Mouse (Mus musculus) midbrain, embryonic 10.5 days (tissue): Measurements from ENCODE around the gene Evi5l. TPM values are rescaled to one million over a fixed set of nuclear protein-coding genes. Genes with fewer than 3 reads are reported as not detected.

Source experiments
- DNase-seq: peaks from one replicate; pipeline ENCODE4 v3.0.0-alpha.2; 2017; ENCODE audit warnings: low spot score
- H3K27ac ChIP-seq: fragments of 300-500 bp; sonication (generic); replicated peaks from 2 replicates; pipeline ENCODE4 v1.5.1; 2016; ENCODE audit warnings: mild to moderate bottlenecking
- H3K27me3 ChIP-seq: fragments of 300-500 bp; sonication (generic); 2 replicates; pipeline ENCODE4 v1.6.1; 2016; ENCODE audit warnings: low read depth, mild to moderate bottlenecking; ENCODE audit not compliant: poor library complexity, severe bottlenecking
- H3K36me3 ChIP-seq: fragments of 300-500 bp; sonication (generic); 2 replicates; pipeline ENCODE4 v1.6.1; 2016; ENCODE audit warnings: mild to moderate bottlenecking, moderate library complexity
- H3K4me1 ChIP-seq: fragments of 300-500 bp; sonication (generic); 2 replicates; pipeline ENCODE4 v1.6.1; 2016
- H3K4me3 ChIP-seq: fragments of 300-500 bp; sonication (generic); 2 replicates; pipeline ENCODE4 v1.5.1; 2016; ENCODE audit warnings: mild to moderate bottlenecking, moderate library complexity
- H3K9me3 ChIP-seq: fragments of 300-500 bp; sonication (generic); replicated peaks from 2 replicates; pipeline ENCODE4 v1.6.1; 2016; ENCODE audit warnings: mild to moderate bottlenecking
- WGBS: fragments of 180-500 bp; shearing (Covaris S2); methylation state at CpG from one replicate; pipeline ENCODE4 v1.1.7; 2016; 5-methylcytosine and 5-hydroxymethylcytosine counted together
- polyA plus RNA-seq: library from polyadenylated mRNA; unstranded; fragments of >200 nt; fragmentation: Nextera tagmentation; extraction: Ambion mirVana; gene quantifications from 2 replicates; pipeline ENCODE4 v1.2.1, GENCODE M21; 2016

Evi5l gene
- polyA plus RNA-seq, 1 experiment from 2014 or later = 24.9 TPM

- 78% methylated on average over 5 of the region's 5 CpGs for WGBS
- no peak for DNase-seq
- Histone ChIP-seq H3K36me3 (no peaks in the 10 kb centered on the region), H3K9me3 (no peaks in the 10 kb centered on the region), H3K4me1 (peaks cover 9% of the 10 kb centered on the region), H3K27me3 (peaks cover 45% of the 10 kb centered on the region), H3K4me3 (no peak overlapping the region), H3K27ac (no peak overlapping the region)
These were observed 63.4 kb downstream of the Evi5l start for GRCm38 (mm10) chr8:4229784-4230183.

DNA sequence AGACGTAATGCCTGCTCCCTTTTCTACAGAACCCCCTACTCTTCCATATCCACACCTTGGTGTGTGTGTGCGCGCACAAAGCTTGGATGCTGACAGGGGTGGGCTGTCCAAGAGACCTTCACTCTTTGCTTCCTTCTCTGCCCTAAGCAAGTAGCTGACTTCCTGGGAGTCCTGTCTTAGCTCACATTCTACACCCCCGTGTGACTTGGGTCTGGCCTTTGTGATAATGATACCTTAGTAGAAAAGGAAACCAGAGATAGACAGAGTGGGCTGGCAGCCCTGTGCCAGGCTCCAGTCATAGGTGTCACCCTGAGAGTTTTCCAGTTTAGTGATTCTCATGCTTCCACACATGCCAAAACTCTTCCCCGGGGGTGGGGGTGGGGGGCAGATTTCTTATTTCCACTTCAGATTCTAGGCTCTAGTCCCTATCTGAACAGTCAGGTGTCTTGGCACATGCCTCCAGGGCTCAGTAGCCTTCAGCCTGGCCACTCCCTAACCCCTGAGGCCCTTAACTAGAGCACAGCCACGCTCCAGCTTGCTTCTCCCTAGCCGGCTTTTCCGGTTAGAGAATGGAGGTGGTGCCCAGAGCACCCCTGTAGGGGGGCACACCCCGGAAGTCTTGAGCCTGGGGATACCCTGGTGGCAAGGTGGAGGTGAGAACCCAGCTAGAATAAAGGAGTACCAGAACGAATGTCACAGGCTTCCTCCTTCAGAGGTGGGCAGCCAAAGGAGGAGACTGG is 64.4 kb downstream of the Evi5l start:
- Histone ChIP-seq H3K36me3 (no peaks in the 10 kb centered on the region), H3K4me1 (peaks cover 9% of the 10 kb centered on the region), H3K9me3 (no peaks in the 10 kb centered on the region), H3K4me3 (no peak overlapping the region), H3K27me3 (peaks cover 36% of the 10 kb centered on the region), H3K27ac (no peak overlapping the region)
- 67% methylated on average over 10 of the region's 10 CpGs for WGBS
- no peak for DNase-seq

DNA sequence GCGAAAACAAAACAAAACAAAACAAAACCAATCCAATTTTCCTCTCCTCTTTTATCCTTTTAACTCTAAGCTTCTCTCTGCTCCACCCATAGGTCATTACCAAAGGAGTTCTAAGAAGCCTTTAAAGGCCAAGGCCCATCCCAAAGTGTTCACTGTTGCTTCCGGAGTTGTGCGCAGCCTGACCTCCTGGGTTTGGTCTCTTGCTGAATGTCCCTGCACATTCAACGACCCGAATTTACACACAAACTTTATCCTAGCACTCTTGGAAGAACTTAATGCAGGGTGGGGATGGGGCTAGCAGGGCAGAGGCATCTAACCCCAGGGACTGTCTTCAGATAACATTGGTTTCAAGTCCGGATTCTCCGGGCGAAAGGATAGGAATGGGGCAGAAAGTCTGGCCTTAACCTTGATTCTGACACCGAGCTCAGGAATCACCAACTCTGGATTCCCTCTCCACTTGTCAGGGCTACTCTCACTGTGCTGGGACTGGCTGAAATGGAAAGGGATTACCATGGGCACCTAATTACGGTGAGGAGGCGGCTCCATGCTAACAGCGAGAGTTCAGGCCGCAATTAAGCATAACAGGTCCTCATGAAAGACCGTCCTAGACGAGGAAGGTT is 71.6 kb downstream of the Evi5l start:
- H3K36me3 ChIP-seq = peaks cover 25% of the 10 kb centered on the region
- H3K27ac ChIP-seq = peak overlapping the region; percentile 94
- WGBS = 21% methylated on average over 15 of the region's 15 CpGs
- peaks cover 33% of the 10 kb centered on the region for H3K4me1 ChIP-seq
- H3K4me3 ChIP-seq = peak overlapping the region; percentile 78
- no peak for DNase-seq
- H3K9me3 ChIP-seq = no peaks in the 10 kb centered on the region
- no peaks in the 10 kb centered on the region for H3K27me3 ChIP-seq

GRCm38 (mm10) chr8:4238434-4239192 is 72.2 kb downstream of the Evi5l start, which contains the start of the genes Map2k7 and Gm49320:
Gene Map2k7, plus strand, starts transcription at chr8:4238740.
Gene Gm49320, plus strand, starts transcription at chr8:4238865.
- Histone ChIP-seq H3K4me1 (peaks cover 33% of the 10 kb centered on the region), H3K36me3 (peaks cover 31% of the 10 kb centered on the region), H3K27ac (peak within 1 kb of the TSS; percentile 94), H3K4me3 (peak within 1 kb of the TSS; percentile 78), H3K9me3 (no peaks in the 10 kb centered on the region), H3K27me3 (no peaks in the 10 kb centered on the region)
- peak; percentile 100 for DNase-seq
- under 1% methylated on average over 64 of the region's 71 CpGs for WGBS

GRCm38 (mm10) chr8:4239193-4239890 is 73.0 kb downstream of the Evi5l start:
- Histone ChIP-seq H3K9me3 (no peaks in the 10 kb centered on the region), H3K27me3 (no peaks in the 10 kb centered on the region), H3K4me1 (peaks cover 33% of the 10 kb centered on the region), H3K4me3 (peak overlapping the region; percentile 78), H3K27ac (peak overlapping the region; percentile 94), H3K36me3 (peaks cover 39% of the 10 kb centered on the region)
- WGBS = 15% methylated on average over 19 of the region's 19 CpGs
- DNase-seq = no peak

DNA sequence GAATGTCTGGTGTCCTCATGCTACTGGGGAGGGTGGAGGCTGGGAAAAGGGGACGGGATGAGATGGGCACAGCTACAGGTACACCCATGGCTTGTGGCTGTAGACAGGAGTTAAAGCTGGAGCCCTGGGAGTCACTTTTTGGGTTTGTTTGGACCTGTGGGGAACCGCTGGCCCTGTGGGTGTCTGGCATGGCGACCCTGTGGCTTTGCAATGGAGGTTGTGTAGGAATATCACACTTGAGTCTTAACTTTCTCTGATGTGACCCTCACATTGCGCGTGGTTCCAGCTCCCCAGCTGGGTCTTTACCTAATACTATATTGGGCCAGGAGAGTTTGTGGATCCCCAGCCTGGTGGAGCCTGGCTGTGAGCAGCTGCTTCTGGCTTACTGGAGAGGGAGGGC is 78.7 kb downstream of the Evi5l start:
- H3K36me3 ChIP-seq = peaks cover 88% of the 10 kb centered on the region
- WGBS = 94% methylated on average over 5 of the region's 5 CpGs
- peaks cover 28% of the 10 kb centered on the region for H3K4me1 ChIP-seq
- peaks cover 29% of the 10 kb centered on the region for H3K27me3 ChIP-seq
- H3K27ac ChIP-seq = no peak overlapping the region
- H3K4me3 ChIP-seq = no peak overlapping the region
- no peak for DNase-seq
- no peaks in the 10 kb centered on the region for H3K9me3 ChIP-seq

DNA sequence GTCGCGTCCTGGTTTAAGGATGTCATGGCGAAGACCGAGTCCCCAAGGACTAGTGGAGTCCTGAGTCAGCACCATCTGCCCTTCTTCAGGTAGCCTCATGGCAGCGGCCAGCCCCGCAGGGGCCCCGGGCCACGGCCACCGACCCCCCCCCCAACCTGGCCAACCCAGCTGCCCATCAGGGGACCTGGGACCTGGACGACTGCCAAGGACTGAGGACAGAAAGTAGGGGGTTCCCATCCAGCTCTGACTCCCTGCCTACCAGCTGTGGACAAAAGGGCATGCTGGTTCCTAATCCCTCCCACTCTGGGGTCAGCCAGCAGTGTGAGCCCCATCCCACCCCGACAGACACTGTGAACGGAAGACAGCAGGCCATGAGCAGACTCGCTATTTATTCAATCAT is 79.4 kb downstream of the Evi5l start:
- Histone ChIP-seq H3K36me3 (peaks cover 85% of the 10 kb centered on the region), H3K27me3 (peaks cover 33% of the 10 kb centered on the region), H3K9me3 (no peaks in the 10 kb centered on the region), H3K27ac (no peak overlapping the region), H3K4me3 (no peak overlapping the region), H3K4me1 (peaks cover 28% of the 10 kb centered on the region)
- 86% methylated on average over 13 of the region's 13 CpGs for WGBS
- no peak for DNase-seq

DNA sequence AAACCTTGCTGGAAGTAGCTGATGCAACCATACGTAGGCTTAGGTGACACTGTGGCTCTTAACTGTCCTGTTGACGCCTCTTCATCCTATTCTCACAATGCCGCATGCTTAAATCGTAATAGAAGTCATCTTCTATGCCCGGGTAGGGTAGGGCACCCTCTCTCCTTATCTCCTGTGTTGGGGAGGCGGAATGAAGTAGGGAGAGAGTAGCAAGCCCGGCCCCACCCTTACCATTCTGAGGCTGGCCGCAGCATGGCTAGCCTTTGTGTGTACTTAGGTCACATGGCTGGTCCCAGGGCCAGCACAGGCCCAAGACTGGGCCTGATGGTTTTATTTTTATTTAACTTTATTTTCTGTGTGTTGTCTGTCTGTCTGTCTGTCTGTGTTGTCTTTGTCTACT is 80.9 kb downstream of the Evi5l start:
- Histone ChIP-seq H3K27ac (no peak overlapping the region), H3K36me3 (peaks cover 70% of the 10 kb centered on the region), H3K27me3 (peaks cover 33% of the 10 kb centered on the region), H3K4me1 (peaks cover 27% of the 10 kb centered on the region), H3K9me3 (no peaks in the 10 kb centered on the region), H3K4me3 (no peak overlapping the region)
- WGBS = 93% methylated on average over 8 of the region's 8 CpGs
- no peak for DNase-seq

- Histone ChIP-seq H3K36me3 (peaks cover 62% of the 10 kb centered on the region), H3K27ac (no peak within 1 kb of the TSS), H3K4me3 (peak within 1 kb of the TSS; percentile 26), H3K9me3 (no peaks in the 10 kb centered on the region), H3K4me1 (peaks cover 32% of the 10 kb centered on the region), H3K27me3 (peaks cover 33% of the 10 kb centered on the region)
- WGBS = 83% methylated on average over 15 of the region's 15 CpGs
- no peak for DNase-seq
These were observed 81.7 kb downstream of the Evi5l start, which contains the start of gene Tgfbr3l for GRCm38 (mm10) chr8:4247951-4248540. Gene Tgfbr3l, plus strand, starts transcription at chr8:4248214.

GRCm38 (mm10) chr8:4249213-4249612 is 82.8 kb downstream of the Evi5l start:
- H3K4me1 ChIP-seq = peaks cover 41% of the 10 kb centered on the region
- H3K27ac ChIP-seq = 0 out of 2 replicates have a peak overlapping the region, but pooled peaks have one; percentile 29
- H3K9me3 ChIP-seq = no peaks in the 10 kb centered on the region
- DNase-seq = peak; percentile 52
- H3K36me3 ChIP-seq = peaks cover 52% of the 10 kb centered on the region
- H3K4me3 ChIP-seq = peak overlapping the region; percentile 26
- peaks cover 33% of the 10 kb centered on the region for H3K27me3 ChIP-seq
- 15% methylated on average over 29 of the region's 29 CpGs for WGBS

DNA sequence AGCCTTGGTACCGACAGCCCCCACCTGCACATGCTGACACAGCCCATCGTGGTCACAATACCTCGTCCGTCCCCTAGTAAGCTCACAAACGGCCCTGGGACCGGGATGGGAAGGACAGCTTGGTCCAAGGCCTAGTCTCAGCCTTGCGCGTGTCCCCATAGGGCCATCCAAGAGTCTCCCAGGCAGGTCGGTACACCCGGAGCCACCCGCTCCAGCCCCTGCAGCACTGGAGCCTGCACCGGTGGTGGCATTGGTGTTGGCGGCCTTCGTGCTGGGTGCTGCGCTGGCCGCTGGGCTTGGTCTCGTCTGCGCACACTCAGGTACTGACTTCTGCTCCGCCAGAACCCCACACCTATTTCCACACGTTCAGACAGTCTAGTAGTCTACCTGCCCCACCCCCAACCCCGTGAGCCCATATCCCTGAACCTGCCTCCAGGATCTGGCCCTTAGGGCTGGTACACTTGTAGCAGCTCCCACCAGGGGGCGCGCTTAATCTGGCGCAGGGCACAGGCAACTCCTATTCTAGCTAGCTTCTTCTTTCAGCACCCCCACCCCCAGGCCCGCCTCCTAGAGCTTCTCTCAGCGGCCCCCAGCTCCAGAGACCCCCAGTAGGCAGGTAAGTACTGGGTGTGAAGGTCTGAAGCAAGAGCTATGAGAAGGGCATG is 84.1 kb downstream of the Evi5l start:
- Histone ChIP-seq H3K4me3 (peak overlapping the region; percentile 11; the same call in 1 of the 2 replicates), H3K9me3 (no peaks in the 10 kb centered on the region), H3K27ac (0 out of 2 replicates have a peak overlapping the region, but pooled peaks have one; percentile 23), H3K36me3 (peaks cover 52% of the 10 kb centered on the region), H3K27me3 (peaks cover 33% of the 10 kb centered on the region), H3K4me1 (peaks cover 44% of the 10 kb centered on the region)
- WGBS = 31% methylated on average over 26 of the region's 26 CpGs
- peak; percentile 81 for DNase-seq
